Mouse (Mus musculus) splenic B cell, adult 2 months (primary cell): ENCODE results near the gene Mroh2a.
A peak's percentile ranks its signal among the peaks of the same experiment; 100 is the strongest.

ENCODE experiments used
- DNase-seq: peaks from one replicate; pipeline ENCODE4 v3.0.0-alpha.2; 2011; ENCODE audit warnings: low read depth, low spot score
- H3K27me3 ChIP-seq: 2 replicates; pipeline ENCODE4 v1.6.1; 2012; ENCODE audit warnings: mild to moderate bottlenecking, low read length, moderate library complexity, mixed read lengths; ENCODE audit not compliant: control insufficient read depth, poor library complexity, insufficient read depth, severe bottlenecking
- H3K36me3 ChIP-seq: 2 replicates; pipeline ENCODE4 v1.6.1; 2012; ENCODE audit warnings: mild to moderate bottlenecking, low read length, moderate library complexity, mixed read lengths; ENCODE audit not compliant: control insufficient read depth, poor library complexity, insufficient read depth, severe bottlenecking

Gene Mroh2a

GRCm38 (mm10) chr1:88289917-88290316, 63.1 kb downstream of the Mroh2a start:
- H3K27me3 ChIP-seq = no peaks in the 10 kb centered on the region
- H3K36me3 ChIP-seq = no peaks in the 10 kb centered on the region
- peak; percentile 74 for DNase-seq

- H3K36me3 ChIP-seq = no peaks in the 10 kb centered on the region
- no peaks in the 10 kb centered on the region for H3K27me3 ChIP-seq
- peak; percentile 17 for DNase-seq
These were observed 63.7 kb downstream of the Mroh2a start for GRCm38 (mm10) chr1:88290511-88290910.

- Histone ChIP-seq H3K36me3 (no peaks in the 10 kb centered on the region), H3K27me3 (no peaks in the 10 kb centered on the region)
- DNase-seq = peak; percentile 12
These were observed 64.7 kb downstream of the Mroh2a start for GRCm38 (mm10) chr1:88291409-88292005.

GRCm38 (mm10) chr1:88292057-88292456, 65.3 kb downstream of the Mroh2a start:
- peak; percentile 7 for DNase-seq
- Histone ChIP-seq H3K36me3 (no peaks in the 10 kb centered on the region), H3K27me3 (no peaks in the 10 kb centered on the region)

GRCm38 (mm10) chr1:88294650-88295049, 67.9 kb downstream of the Mroh2a start:
- peak; percentile 7 for DNase-seq
- H3K36me3 ChIP-seq = no peaks in the 10 kb centered on the region
- H3K27me3 ChIP-seq = no peaks in the 10 kb centered on the region

- no peaks in the 10 kb centered on the region for H3K36me3 ChIP-seq
- peak; percentile 17 for DNase-seq
- H3K27me3 ChIP-seq = no peaks in the 10 kb centered on the region
These were observed 69.6 kb downstream of the Mroh2a start for GRCm38 (mm10) chr1:88296171-88296920.

- Histone ChIP-seq H3K27me3 (no peaks in the 10 kb centered on the region), H3K36me3 (no peaks in the 10 kb centered on the region)
- peak; percentile 11 for DNase-seq
These were observed 70.9 kb downstream of the Mroh2a start for GRCm38 (mm10) chr1:88297480-88298258.

- Histone ChIP-seq H3K36me3 (no peaks in the 10 kb centered on the region), H3K27me3 (no peaks in the 10 kb centered on the region)
- DNase-seq = peak; percentile 14
These were observed 72.1 kb downstream of the Mroh2a start for GRCm38 (mm10) chr1:88298686-88299528.

GRCm38 (mm10) chr1:88299529-88299945, 72.8 kb downstream of the Mroh2a start:
- no peaks in the 10 kb centered on the region for H3K27me3 ChIP-seq
- DNase-seq = peak; percentile 5
- H3K36me3 ChIP-seq = no peaks in the 10 kb centered on the region

- H3K27me3 ChIP-seq = no peaks in the 10 kb centered on the region
- no peaks in the 10 kb centered on the region for H3K36me3 ChIP-seq
- peak; percentile 19 for DNase-seq
These were observed 73.7 kb downstream of the Mroh2a start for GRCm38 (mm10) chr1:88300301-88301050.

GRCm38 (mm10) chr1:88301121-88302014, 74.6 kb downstream of the Mroh2a start:
- Histone ChIP-seq H3K36me3 (no peaks in the 10 kb centered on the region), H3K27me3 (no peaks in the 10 kb centered on the region)
- peak; percentile 31 for DNase-seq

GRCm38 (mm10) chr1:88302057-88302740, 75.4 kb downstream of the Mroh2a start:
- Histone ChIP-seq H3K27me3 (no peaks in the 10 kb centered on the region), H3K36me3 (no peaks in the 10 kb centered on the region)
- DNase-seq = peak; percentile 15

GRCm38 (mm10) chr1:88303762-88304161, 77.0 kb downstream of the Mroh2a start:
- H3K36me3 ChIP-seq = no peaks in the 10 kb centered on the region
- DNase-seq = peak; percentile 12

More at GRCm38 (mm10) chr1:88303762-88304161, 77.0 kb downstream of the Mroh2a start:
- no peaks in the 10 kb centered on the region for H3K27me3 ChIP-seq
